Mouse (Mus musculus) embryonic fibroblast, embryonic 13.5 days (primary cell): ENCODE results near the gene Gm3371.
"Not testable (repeated sequence)": the region's sequence is repeated elsewhere in the genome, so short reads cannot be mapped to it uniquely, and the experiment has no call there.

Experiments used
- CTCF ChIP-seq: IDR thresholded peaks from 2 replicates; pipeline ENCODE4 v1.5.1; 2011; ENCODE audit warnings: mild to moderate bottlenecking, control low read depth, low read length, moderate library complexity, borderline replicate concordance; ENCODE audit not compliant: insufficient read depth
- POLR2A ChIP-seq: IDR thresholded peaks from 2 replicates; pipeline ENCODE4 v1.6.1; 2011; ENCODE audit warnings: low read depth, mild to moderate bottlenecking, control low read depth, low read length, moderate library complexity

GRCm38 (mm10) chr14:44384233-44384632, 26.3 kb downstream of the Gm3371 start:
- not testable (repeated sequence) for TF ChIP-seq CTCF, POLR2A
